Mouse (Mus musculus) hindbrain, embryonic 12.5 days (tissue): ENCODE results near the gene Timm22. TPM values are rescaled to one million over a fixed set of nuclear protein-coding genes. Genes with fewer than 3 reads are reported as not detected.
A peak's percentile ranks its signal among the peaks of the same experiment; 100 is the strongest.

Source experiments
- ATAC-seq: fragments of 200-750 bp; cut with Nextera tagmentation; 2 replicates; pipeline ENCODE4 v1.8.0; 2017; ENCODE audit warnings: moderate TSS enrichment; ENCODE audit not compliant: low FRiP score
- H3K27ac ChIP-seq: fragments of 300-500 bp; sonication (generic); 2 replicates; pipeline ENCODE4 v1.5.1; 2016; ENCODE audit warnings: mild to moderate bottlenecking
- H3K27me3 ChIP-seq: fragments of 300-500 bp; sonication (generic); 2 replicates; pipeline ENCODE4 v1.6.1; 2016; ENCODE audit warnings: mild to moderate bottlenecking
- H3K36me3 ChIP-seq: fragments of 300-500 bp; sonication (generic); 2 replicates; pipeline ENCODE4 v1.6.1; 2016; ENCODE audit warnings: mild to moderate bottlenecking
- H3K4me1 ChIP-seq: fragments of 300-500 bp; sonication (generic); 2 replicates; pipeline ENCODE4 v1.6.1; 2016
- H3K4me2 ChIP-seq: fragments of 300-500 bp; sonication (generic); replicated peaks from 2 replicates; pipeline ENCODE4 v1.6.1; 2016; ENCODE audit warnings: mild to moderate bottlenecking
- H3K4me3 ChIP-seq: fragments of 300-500 bp; sonication (generic); 2 replicates; pipeline ENCODE4 v1.5.1; 2016; ENCODE audit warnings: mild to moderate bottlenecking
- H3K9ac ChIP-seq: fragments of 300-500 bp; sonication (generic); 2 replicates; pipeline ENCODE4 v1.6.1; 2016; ENCODE audit warnings: mild to moderate bottlenecking, moderate library complexity
- H3K9me3 ChIP-seq: fragments of 300-500 bp; sonication (generic); replicated peaks from 2 replicates; pipeline ENCODE4 v1.6.1; 2016; ENCODE audit warnings: mild to moderate bottlenecking
- WGBS: fragments of 180-500 bp; shearing (Covaris S2); methylation state at CpG from one replicate; pipeline ENCODE4 v1.1.7; 2016; 5-methylcytosine and 5-hydroxymethylcytosine counted together
- polyA plus RNA-seq: library from polyadenylated mRNA; unstranded; fragments of >200 nt; fragmentation: Nextera tagmentation; extraction: Ambion mirVana; gene quantifications from 2 replicates; pipeline ENCODE4 v1.2.1, GENCODE M21; 2016

The Timm22 gene
- polyA plus RNA-seq, 1 experiment from 2014 or later, result 113 TPM

GRCm38 (mm10) chr11:76397650-76398311 lies 9.0 kb upstream of the Timm22 start:
- Histone ChIP-seq H3K27ac (peak overlapping the region; percentile 91), H3K4me1 (peaks cover 17% of the 10 kb centered on the region), H3K4me2 (peak overlapping the region; percentile 87), H3K4me3 (peak overlapping the region; percentile 90), H3K27me3 (no peaks in the 10 kb centered on the region), H3K9ac (peak overlapping the region; percentile 88), H3K36me3 (no peaks in the 10 kb centered on the region), H3K9me3 (no peaks in the 10 kb centered on the region)
- WGBS, result under 1% methylated on average over 26 of the region's 26 CpGs
- peak; percentile 52 for ATAC-seq

GRCm38 (mm10) chr11:76398312-76398797 lies 8.4 kb upstream of the Timm22 start:
- Histone ChIP-seq H3K9ac (peak overlapping the region; percentile 88), H3K36me3 (no peaks in the 10 kb centered on the region), H3K9me3 (no peaks in the 10 kb centered on the region), H3K27ac (peak overlapping the region; percentile 91), H3K4me2 (peak overlapping the region; percentile 87), H3K4me1 (peaks cover 12% of the 10 kb centered on the region), H3K27me3 (no peaks in the 10 kb centered on the region), H3K4me3 (peak overlapping the region; percentile 90)
- ATAC-seq, result peak; percentile 75
- under 1% methylated on average over 33 of the region's 33 CpGs for WGBS

GRCm38 (mm10) chr11:76398798-76399586 lies 7.8 kb upstream of the Timm22 start, which contains the start of gene Nxn:
TSS of gene Nxn (minus strand) at chr11:76399140.
- Histone ChIP-seq H3K4me2 (peak within 1 kb of the TSS; percentile 87), H3K4me3 (peak within 1 kb of the TSS; percentile 90), H3K27ac (peak within 1 kb of the TSS; percentile 91), H3K36me3 (no peaks in the 10 kb centered on the region), H3K9ac (peak within 1 kb of the TSS; percentile 88), H3K4me1 (peaks cover 12% of the 10 kb centered on the region), H3K9me3 (no peaks in the 10 kb centered on the region), H3K27me3 (no peaks in the 10 kb centered on the region)
- ATAC-seq, result peak; percentile 84
- WGBS, result 1% methylated on average over 50 of the region's 70 CpGs

- Histone ChIP-seq H3K36me3 (no peaks in the 10 kb centered on the region), H3K4me1 (peaks cover 12% of the 10 kb centered on the region), H3K9me3 (no peaks in the 10 kb centered on the region), H3K9ac (no peak overlapping the region; the same call in 1 of the 2 replicates), H3K4me2 (peak overlapping the region; percentile 87), H3K27ac (peak overlapping the region; percentile 18; the same call in 1 of the 2 replicates), H3K27me3 (no peaks in the 10 kb centered on the region), H3K4me3 (peak overlapping the region; percentile 90)
- 0 out of 2 replicates have a peak, but pooled peaks have one; percentile 17 for ATAC-seq
- WGBS, result 15% methylated on average over 11 of the region's 11 CpGs
Measured at GRCm38 (mm10) chr11:76399587-76400330, 7.0 kb upstream of the Timm22 start.

GRCm38 (mm10) chr11:76401398-76401797 lies 5.4 kb upstream of the Timm22 start:
- ATAC-seq, result no peak
- H3K4me1 ChIP-seq, result peaks cover 11% of the 10 kb centered on the region
- no peaks in the 10 kb centered on the region for H3K27me3 ChIP-seq
- H3K27ac ChIP-seq, result no peak overlapping the region
- H3K9ac ChIP-seq, result no peak overlapping the region
- H3K4me3 ChIP-seq, result no peak overlapping the region
- WGBS, result 75% methylated on average over 10 of the region's 10 CpGs
- H3K36me3 ChIP-seq, result no peaks in the 10 kb centered on the region
- no peak overlapping the region for H3K4me2 ChIP-seq
- no peaks in the 10 kb centered on the region for H3K9me3 ChIP-seq

GRCm38 (mm10) chr11:76405113-76405512 lies 1.6 kb upstream of the Timm22 start:
- H3K9me3 ChIP-seq, result no peaks in the 10 kb centered on the region
- peaks cover 16% of the 10 kb centered on the region for H3K4me1 ChIP-seq
- no peak overlapping the region for H3K9ac ChIP-seq
- no peaks in the 10 kb centered on the region; the same call in 1 of the 2 replicates for H3K36me3 ChIP-seq
- H3K27me3 ChIP-seq, result no peaks in the 10 kb centered on the region
- no peak overlapping the region for H3K4me2 ChIP-seq
- WGBS, result 82% methylated on average over 4 of the region's 4 CpGs
- no peak overlapping the region for H3K27ac ChIP-seq
- no peak for ATAC-seq
- no peak overlapping the region for H3K4me3 ChIP-seq

- no peak overlapping the region for H3K4me3 ChIP-seq
- 89% methylated on average over 5 of the region's 5 CpGs for WGBS
- H3K4me2 ChIP-seq, result no peak overlapping the region
- no peaks in the 10 kb centered on the region; the same call in 1 of the 2 replicates for H3K36me3 ChIP-seq
- no peak overlapping the region for H3K9ac ChIP-seq
- no peaks in the 10 kb centered on the region for H3K9me3 ChIP-seq
- no peak overlapping the region for H3K27ac ChIP-seq
- 0 out of 2 replicates have a peak, but pooled peaks have one; percentile 0 for ATAC-seq
- no peaks in the 10 kb centered on the region for H3K27me3 ChIP-seq
- H3K4me1 ChIP-seq, result peaks cover 16% of the 10 kb centered on the region
Measured at GRCm38 (mm10) chr11:76405626-76406264, 1.0 kb upstream of the Timm22 start.

GRCm38 (mm10) chr11:76410826-76411225 lies 4.1 kb downstream of the Timm22 start:
- no peak overlapping the region for H3K9ac ChIP-seq
- H3K4me2 ChIP-seq, result no peak overlapping the region
- no peak overlapping the region for H3K27ac ChIP-seq
- no peaks in the 10 kb centered on the region for H3K9me3 ChIP-seq
- H3K27me3 ChIP-seq, result no peaks in the 10 kb centered on the region
- peaks cover 40% of the 10 kb centered on the region for H3K36me3 ChIP-seq
- H3K4me3 ChIP-seq, result no peak overlapping the region
- ATAC-seq, result no peak
- 74% methylated on average over 12 of the region's 12 CpGs for WGBS
- peaks cover 16% of the 10 kb centered on the region for H3K4me1 ChIP-seq

GRCm38 (mm10) chr11:76413202-76413601 lies 6.5 kb downstream of the Timm22 start:
- Histone ChIP-seq H3K27me3 (no peaks in the 10 kb centered on the region), H3K36me3 (peaks cover 63% of the 10 kb centered on the region), H3K27ac (no peak overlapping the region), H3K4me3 (no peak overlapping the region), H3K4me2 (no peak overlapping the region), H3K9ac (no peak overlapping the region), H3K4me1 (peaks cover 8% of the 10 kb centered on the region; the same call in 1 of the 2 replicates), H3K9me3 (no peaks in the 10 kb centered on the region)
- ATAC-seq, result no peak
- WGBS, result 89% methylated on average over 4 of the region's 4 CpGs

- no peak for ATAC-seq
- peaks cover 81% of the 10 kb centered on the region for H3K36me3 ChIP-seq
- no peak overlapping the region for H3K4me2 ChIP-seq
- H3K27me3 ChIP-seq, result no peaks in the 10 kb centered on the region
- 95% methylated on average over 4 of the region's 4 CpGs for WGBS
- no peak overlapping the region for H3K27ac ChIP-seq
- H3K4me3 ChIP-seq, result no peak overlapping the region
- no peaks in the 10 kb centered on the region for H3K4me1 ChIP-seq
- no peak overlapping the region for H3K9ac ChIP-seq
- H3K9me3 ChIP-seq, result no peaks in the 10 kb centered on the region
Measured at GRCm38 (mm10) chr11:76415001-76415400, 8.2 kb downstream of the Timm22 start.

GRCm38 (mm10) chr11:76415985-76416384 lies 9.2 kb downstream of the Timm22 start:
- ATAC-seq, result no peak
- Histone ChIP-seq H3K9ac (no peak overlapping the region), H3K9me3 (no peaks in the 10 kb centered on the region), H3K4me3 (no peak overlapping the region), H3K36me3 (peaks cover 91% of the 10 kb centered on the region), H3K27ac (no peak overlapping the region), H3K4me2 (no peak overlapping the region), H3K4me1 (no peaks in the 10 kb centered on the region), H3K27me3 (no peaks in the 10 kb centered on the region)
- 63% methylated on average over 2 of the region's 2 CpGs for WGBS
